Mouse (Mus musculus): ENCODE measurements around the gene Fez1. TPM values are rescaled to one million over a fixed set of nuclear protein-coding genes. Genes with fewer than 3 reads are reported as not detected.

Gene Fez1
- total RNA-seq, 2 experiments from 2014 or later, result 241 to 261 TPM

DNA sequence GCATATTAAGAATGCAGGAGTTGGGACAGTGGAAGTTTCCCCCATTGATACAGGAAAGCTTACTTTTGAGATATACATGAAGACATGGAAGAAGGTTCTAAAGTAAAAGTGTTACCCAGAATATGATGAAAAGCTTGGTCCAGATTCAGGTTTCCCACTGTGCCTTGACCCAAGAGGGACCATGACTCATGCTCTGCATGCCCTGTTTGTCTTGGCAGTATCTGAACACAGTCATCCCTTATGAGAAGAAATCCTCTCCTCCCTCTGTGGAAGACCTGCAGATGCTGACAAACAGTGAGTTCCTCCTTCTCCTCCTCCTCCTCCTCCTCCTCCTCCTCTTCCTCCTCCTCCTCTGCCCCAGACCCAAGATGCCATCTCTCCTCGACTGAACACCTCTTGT lies 48.6 kb downstream of the Fez1 start:
- no peak for DNase-seq (ENCODE audit: extremely low spot score in 1 of 2, low spot score in 2 of 2)
- intact Hi-C loops (cut with DNase I), result loop anchor here (5.0 kb wide), 1 partner anchor 73 kb away; the partner anchor contains the start of gene Ei24
- Histone ChIP-seq H3K4me3 (no peak overlapping the region), H3K27ac (no peak overlapping the region)
- TF ChIP-seq CTCF (IDR thresholded peaks at IDR 0.05), result no peak

DNA sequence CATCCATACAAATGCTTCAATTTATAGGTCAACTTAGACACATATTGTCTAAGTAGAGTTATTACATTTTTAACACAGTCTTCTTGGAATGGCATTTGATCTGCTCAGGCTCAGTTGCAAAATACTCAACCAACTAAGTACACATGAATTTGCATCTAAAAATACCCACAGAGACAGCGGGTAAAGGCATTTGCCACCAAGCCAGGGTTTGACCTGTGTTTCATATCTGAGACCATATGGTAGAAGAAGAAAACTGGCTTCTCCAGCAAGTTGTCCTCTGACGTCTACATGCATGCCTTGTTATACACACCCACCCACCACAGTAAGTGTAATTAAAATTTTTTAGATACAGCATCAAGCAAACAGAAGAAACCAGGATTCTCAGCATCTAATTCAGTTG lies 52.1 kb downstream of the Fez1 start:
- Histone ChIP-seq H3K27ac (no peak overlapping the region), H3K4me3 (no peak overlapping the region)
- no peak for DNase-seq (ENCODE audit: extremely low spot score in 1 of 2, low spot score in 2 of 2)
- intact Hi-C loops (cut with DNase I), result loop anchor here (5.0 kb wide), 1 partner anchor 76 kb away; the partner anchor contains the start of gene Ei24
- no peak for TF ChIP-seq CTCF (IDR thresholded peaks at IDR 0.05)

DNA sequence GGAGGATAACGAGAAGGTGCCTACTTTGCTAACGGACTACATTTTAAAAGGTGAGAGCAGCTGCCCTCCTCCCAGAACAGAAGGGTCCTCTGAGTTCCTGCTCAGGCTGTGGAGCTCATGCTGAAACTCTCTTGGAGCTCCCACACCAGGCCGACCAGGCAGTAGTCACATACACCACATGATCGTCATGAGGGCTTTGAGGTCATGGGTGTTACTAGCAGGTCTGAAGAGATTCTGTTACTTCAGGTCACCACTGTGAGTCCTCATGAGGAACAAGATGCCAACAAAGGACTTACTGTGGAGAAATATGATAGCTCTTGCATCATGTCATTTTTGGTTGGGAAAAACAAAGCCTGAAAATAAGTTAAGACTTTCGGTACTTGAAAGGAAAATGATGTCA lies 54.6 kb downstream of the Fez1 start:
- TF ChIP-seq CTCF (IDR thresholded peaks at IDR 0.05), result no peak
- no peak for DNase-seq (ENCODE audit: extremely low spot score in 1 of 2, low spot score in 2 of 2)
- intact Hi-C loops (cut with DNase I), result no loop called here

DNA sequence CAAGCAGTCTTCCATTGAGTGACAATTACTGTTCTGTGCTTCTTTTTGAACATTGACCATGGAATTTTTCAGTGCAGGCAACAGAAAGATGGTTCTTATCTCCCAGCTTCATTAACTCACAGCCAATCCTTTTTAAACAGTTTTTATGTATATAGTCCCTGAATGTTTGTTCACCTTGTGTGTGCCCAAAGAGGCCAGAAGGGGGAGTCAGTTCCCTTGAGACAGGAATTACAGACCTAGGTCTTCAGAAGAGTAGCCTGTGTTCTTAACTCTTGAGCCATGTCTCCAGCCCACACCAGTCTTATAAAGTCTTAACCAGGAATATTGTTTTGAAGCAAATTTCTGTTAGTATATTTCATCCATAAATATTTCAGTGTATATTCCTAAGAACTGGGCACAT lies 55.1 kb downstream of the Fez1 start:
- Histone ChIP-seq H3K4me3 (no peak overlapping the region), H3K27ac (no peak overlapping the region)
- peak; percentile 37 for TF ChIP-seq CTCF (IDR thresholded peaks at IDR 0.05)
- intact Hi-C loops (cut with DNase I), result no loop called here
- DNase-seq (ENCODE audit: extremely low spot score in 1 of 2, low spot score in 2 of 2), result no peak

More for the DNA sequence above, 54.6 kb downstream of the Fez1 start:
- H3K27ac ChIP-seq, result no peak overlapping the region
- no peak overlapping the region for H3K4me3 ChIP-seq

DNA sequence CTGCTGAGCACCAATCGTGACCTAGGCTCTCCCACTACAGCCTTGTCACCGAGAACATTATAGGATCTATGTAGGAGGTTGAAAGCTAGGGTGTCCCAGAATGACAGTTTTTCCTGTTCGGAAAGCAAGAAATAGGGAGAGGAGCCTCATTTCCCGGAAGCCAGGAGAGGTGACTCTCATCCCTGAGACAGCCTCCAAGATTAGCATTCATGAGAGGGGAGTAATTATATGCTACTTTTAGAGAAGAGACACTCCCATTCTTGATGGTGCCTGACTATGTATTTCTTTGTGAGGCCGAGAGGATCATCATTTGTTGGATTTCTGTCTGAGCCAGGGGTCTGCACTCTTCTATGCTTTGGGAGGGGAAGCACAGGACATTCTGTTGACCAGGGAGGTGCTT lies 60.0 kb downstream of the Fez1 start:
- Histone ChIP-seq H3K27ac (peak overlapping the region; percentile 86), H3K4me3 (no peak overlapping the region)
- intact Hi-C loops (cut with DNase I), result no loop called here
- DNase-seq (ENCODE audit: extremely low spot score in 1 of 2, low spot score in 2 of 2), result no peak
- no peak for TF ChIP-seq CTCF (IDR thresholded peaks at IDR 0.05)

DNA sequence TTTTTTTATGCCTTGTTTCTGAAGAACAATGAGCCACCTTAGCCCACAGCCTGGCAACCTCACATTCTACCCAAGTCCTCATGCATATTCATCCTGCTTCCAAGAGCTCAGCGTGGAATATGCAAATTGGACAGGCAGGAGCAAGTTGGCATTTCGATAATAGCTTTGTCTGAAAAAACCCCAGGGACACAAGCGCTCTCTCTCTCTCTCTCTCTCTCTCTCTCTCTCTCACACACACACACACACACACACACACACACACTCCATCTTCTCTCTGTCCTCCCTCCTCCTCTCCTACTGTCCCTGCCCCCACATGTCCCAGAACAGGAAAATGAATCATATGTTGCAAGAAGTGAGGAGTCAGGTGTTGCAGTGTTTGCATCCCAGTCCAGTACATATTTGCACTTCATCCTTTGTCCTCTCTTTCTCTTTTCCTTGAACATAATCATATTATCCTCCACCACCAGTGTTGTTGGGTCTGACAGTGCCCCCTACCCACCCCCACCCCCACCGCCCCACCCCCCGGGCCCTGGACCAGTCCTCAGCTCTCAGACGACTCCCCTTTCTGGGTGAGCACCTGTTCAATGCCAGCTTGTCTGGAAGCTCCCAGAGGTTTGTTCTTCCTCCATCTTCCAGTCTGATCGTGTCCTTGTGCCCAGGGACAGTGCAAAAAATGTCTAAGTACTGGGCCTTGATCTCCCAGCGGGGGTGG lies 60.5 kb downstream of the Fez1 start:
- peak; percentile 44 to 54 for DNase-seq (ENCODE audit: extremely low spot score in 1 of 2, low spot score in 2 of 2)
- intact Hi-C loops (cut with DNase I), result no loop called here
- H3K27ac ChIP-seq, result peak overlapping the region; percentile 86
- TF ChIP-seq CTCF (IDR thresholded peaks at IDR 0.05), result no peak
- no peak overlapping the region for H3K4me3 ChIP-seq

DNA sequence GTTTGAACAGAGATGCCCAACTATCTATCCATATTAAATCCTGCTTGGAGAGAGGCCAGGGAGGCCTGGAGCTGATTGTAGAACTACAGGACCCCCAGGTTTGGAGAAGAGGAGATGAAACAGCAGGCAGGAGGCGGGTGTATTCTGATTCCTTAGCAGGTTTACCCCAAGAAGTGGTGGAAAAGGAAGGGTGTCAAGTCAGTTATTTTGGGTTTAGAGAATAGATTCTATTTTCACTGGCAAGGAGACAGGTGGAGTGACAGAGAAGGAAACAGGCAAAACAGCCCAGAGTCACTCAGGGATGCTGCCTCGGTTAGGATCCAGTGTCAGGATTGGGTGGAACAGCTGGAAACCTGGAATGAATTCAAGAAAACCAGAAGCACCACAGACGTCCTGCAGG lies 61.9 kb downstream of the Fez1 start:
- intact Hi-C loops (cut with DNase I), result no loop called here
- no peak overlapping the region for H3K4me3 ChIP-seq
- H3K27ac ChIP-seq, result peak overlapping the region; percentile 83
- no peak for DNase-seq (ENCODE audit: extremely low spot score in 1 of 2, low spot score in 2 of 2)
- TF ChIP-seq CTCF (IDR thresholded peaks at IDR 0.05), result no peak

DNA sequence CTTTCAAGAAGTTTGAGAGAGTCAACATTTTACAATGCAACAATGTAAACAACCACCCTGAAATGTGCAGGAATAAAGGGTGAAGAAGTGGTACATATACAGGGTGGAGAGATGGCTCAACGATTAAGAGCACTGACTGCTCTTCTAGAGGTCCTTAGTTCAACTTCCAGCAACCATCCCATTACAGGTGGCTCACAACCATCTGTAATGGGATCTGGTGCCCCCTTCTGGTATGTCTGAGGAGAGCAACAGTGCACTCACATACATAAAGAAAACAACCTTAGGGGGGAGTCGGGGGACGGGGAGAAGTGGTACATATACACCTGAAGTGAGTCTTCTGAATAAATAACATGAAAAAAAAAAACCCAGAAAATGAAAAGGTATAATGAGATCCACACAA lies 63.6 kb downstream of the Fez1 start:
- intact Hi-C loops (cut with DNase I), result no loop called here
- Histone ChIP-seq H3K27ac (no peak overlapping the region), H3K4me3 (no peak overlapping the region)
- TF ChIP-seq CTCF (IDR thresholded peaks at IDR 0.05), result peak; percentile 61
- DNase-seq (ENCODE audit: extremely low spot score in 1 of 2, low spot score in 2 of 2), result no peak

DNA sequence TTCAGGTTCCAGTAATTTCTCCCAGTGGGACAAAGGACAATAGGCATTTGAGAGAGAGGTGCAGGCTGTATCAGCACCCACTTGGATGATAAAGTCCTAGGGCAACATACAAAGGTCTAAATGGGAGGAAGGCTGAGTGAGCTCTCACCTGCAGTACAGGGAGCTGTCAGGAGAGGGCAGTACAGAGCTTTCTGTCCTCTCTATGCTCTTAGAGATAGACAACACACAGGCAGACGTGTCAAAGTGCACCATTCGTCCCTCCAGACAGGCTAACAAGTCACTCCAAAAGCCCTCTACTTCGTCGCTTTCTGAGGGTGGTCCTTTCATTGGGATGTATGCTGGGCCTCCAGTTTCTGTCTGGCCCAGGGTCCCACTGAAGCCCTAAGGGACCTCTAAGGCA lies 68.9 kb downstream of the Fez1 start:
- intact Hi-C loops (cut with DNase I), result loop anchor here (5.0 kb wide), 1 partner anchor 437 kb away; no protein-coding TSS in a partner anchor

DNA sequence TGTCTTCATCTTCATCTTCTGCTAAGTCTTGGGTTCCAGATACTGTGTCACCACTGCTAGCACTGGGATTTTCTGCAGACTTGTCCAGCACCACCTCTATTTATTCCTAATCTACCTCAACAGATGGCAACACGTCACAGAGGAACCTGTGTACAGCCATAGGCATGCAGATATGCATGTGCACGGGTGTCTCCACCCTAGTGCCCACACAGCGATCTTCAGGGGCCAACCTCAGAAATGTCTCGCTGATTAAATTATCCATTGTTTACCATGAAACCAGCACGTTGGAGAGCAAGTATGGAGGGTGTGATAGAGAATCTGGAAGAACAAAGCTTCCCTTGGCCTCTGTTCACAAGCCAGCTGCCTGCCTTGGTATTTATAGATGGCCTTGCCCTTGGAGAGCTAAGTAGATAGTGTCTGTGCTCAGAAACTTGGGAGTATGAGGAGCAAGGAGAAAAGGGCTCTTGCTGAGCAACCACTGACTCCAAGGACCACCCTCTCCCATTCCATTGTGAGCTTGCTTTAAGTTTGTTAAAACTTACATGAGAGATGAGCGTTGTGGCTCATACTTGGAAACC lies 71.8 kb downstream of the Fez1 start:
- no peak for DNase-seq (ENCODE audit: extremely low spot score in 1 of 2, low spot score in 2 of 2)
- Histone ChIP-seq H3K4me3 (no peak overlapping the region), H3K27ac (peak overlapping the region; percentile 76)
- intact Hi-C loops (cut with DNase I), result loop anchor here (5.0 kb wide), 1 partner anchor 434 kb away; no protein-coding TSS in a partner anchor
- no peak for TF ChIP-seq CTCF (IDR thresholded peaks at IDR 0.05)

More for the DNA sequence above, 68.9 kb downstream of the Fez1 start:
- DNase-seq (ENCODE audit: extremely low spot score in 1 of 2, low spot score in 2 of 2), result peak; percentile 47 to 70
- Histone ChIP-seq H3K27ac (no peak overlapping the region), H3K4me3 (no peak overlapping the region)
- peak; percentile 76 for TF ChIP-seq CTCF (IDR thresholded peaks at IDR 0.05)

DNA sequence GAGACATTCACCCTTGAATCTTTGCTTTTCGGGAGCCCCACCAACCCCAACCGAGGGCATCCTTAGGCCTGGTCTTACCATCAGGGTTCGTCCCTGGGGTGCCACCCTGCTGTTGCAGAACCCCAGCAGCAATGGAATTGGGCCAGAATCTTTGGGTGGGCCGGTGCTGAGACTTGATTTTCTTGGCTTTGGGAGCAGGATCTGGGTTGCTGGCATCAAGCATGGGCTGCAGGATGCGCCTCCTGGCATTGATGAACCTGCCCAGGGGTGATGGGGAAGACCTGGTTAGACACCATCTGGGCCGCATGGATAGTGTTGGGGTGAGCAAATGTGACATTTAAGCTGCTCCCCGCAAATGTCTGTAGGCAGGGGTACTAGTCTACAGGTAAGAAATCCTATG lies 72.6 kb downstream of the Fez1 start:
- no peak for DNase-seq (ENCODE audit: extremely low spot score in 1 of 2, low spot score in 2 of 2)
- H3K27ac ChIP-seq, result peak overlapping the region; percentile 76
- TF ChIP-seq CTCF (IDR thresholded peaks at IDR 0.05), result no peak
- H3K4me3 ChIP-seq, result no peak overlapping the region
- intact Hi-C loops (cut with DNase I), result loop anchor here (2.0 to 5.0 kb wide), 2 partner anchors 337 to 433 kb away; no protein-coding TSS in a partner anchor

DNA sequence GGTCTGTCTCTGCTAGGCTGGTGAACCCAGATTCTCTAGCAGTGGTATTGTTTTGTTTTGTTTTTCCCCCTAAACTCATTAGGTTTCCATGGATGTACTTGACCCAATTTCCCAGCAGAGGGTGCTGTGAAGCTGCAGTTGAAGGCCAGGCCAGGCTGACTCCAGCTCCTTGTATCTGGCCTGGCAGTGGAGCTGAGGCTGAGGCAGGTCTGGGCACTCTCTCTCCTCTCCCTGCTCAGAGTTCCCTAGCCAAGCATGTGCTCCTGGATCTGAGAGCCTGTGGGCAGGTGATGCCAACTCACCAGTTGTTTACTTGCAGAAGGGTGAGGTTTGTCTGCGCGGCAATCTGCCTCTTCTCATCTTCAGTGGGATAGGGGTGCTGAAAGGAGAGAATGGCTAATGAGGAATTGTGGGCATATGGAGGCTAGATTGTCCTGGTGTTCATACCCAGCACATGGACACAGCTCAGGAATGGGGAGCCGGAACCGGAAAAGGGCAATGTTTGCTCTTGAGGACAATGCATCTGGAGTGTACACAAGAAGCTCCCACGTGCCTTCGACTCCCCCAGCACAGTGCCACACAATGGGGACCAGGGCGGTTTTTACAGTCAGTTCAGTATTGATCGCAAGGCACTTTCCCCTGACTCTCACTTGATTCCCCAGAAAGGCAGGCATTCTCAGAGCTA lies 73.5 kb downstream of the Fez1 start:
- intact Hi-C loops (cut with DNase I), result loop anchor here (2.0 to 5.0 kb wide), 2 partner anchors 252 to 336 kb away; partner anchors contain the start of gene Pknox2
- Histone ChIP-seq H3K27ac (peak overlapping the region; percentile 76), H3K4me3 (no peak overlapping the region)
- peak; percentile 74 to 84 for DNase-seq (ENCODE audit: extremely low spot score in 1 of 2, low spot score in 2 of 2)
- TF ChIP-seq CTCF (IDR thresholded peaks at IDR 0.05), result peak; percentile 80

All from left cerebral cortex, adult 2 months (tissue).